Comparison of ENCODE assay signal across 9 mouse cellular contexts in the genomic region with DNA sequence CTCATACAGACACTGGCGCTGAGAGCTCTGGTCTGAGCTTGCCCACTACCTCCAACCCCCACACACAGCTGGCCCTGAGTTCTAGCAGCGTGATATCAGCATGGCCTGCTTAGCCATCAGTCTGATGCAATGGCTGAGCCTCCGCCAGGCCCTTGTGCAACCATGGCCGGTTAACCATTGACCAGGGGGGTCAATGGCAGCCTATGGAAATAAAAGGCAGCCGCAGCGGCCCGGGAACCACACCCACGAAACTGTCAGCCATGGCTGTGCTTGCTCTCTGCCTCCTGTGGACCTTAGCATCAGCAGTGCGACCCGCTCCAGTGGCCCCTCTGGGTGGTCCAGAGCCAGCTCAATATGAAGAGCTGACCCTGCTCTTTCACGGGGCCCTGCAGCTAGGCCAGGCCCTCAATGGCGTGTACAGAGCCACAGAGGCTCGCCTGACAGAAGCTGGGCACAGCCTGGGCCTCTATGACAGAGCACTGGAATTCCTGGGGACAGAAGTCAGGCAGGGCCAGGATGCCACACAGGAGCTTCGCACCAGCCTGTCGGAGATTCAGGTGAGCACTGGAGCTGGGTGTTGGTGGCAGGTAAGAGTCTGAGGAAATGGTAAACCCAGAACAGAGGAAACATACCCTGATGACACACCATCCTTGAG. TPM values are rescaled to one million over a fixed set of nuclear protein-coding genes. Genes with fewer than 3 reads are reported as not detected.
DNase-seq lines count a peak whose midpoint lies in the region; ATAC-seq and TF ChIP-seq lines count a peak whose summit lies in the region.
"Had no signal": no experiment of that assay in that cellular context is flagged by ENCODE, and none has a peak within 500 bp of the region (broad histone marks: within the 10 kb centered on the region; RNA-seq: fewer than 3 reads in every experiment).

TSS of gene Angptl8 (plus strand) at position 253 of the 655 bp plus-strand sequence.

- TF ChIP-seq CTCF in kidney, postnatal 0 days (IDR thresholded peaks at IDR 0.05; ENCODE audit: low read depth) = no peak

- in situ Hi-C loops in ES-E14 (cut with MboI; ENCODE audit: low sequenced_read_pairs in 2 of 2, unreplicated experiment in 2 of 2) = no loop called here

- H3K9me3 ChIP-seq in ES-E14 (ENCODE audit: control insufficient read depth, insufficient read depth, low read depth, low read length) = no peaks in the 10 kb centered on the region
- H3K9me3 ChIP-seq in kidney, postnatal 0 days (replicated peaks; ENCODE audit: low read length) = no peaks in the 10 kb centered on the region
- H3K9me3 ChIP-seq: heart, embryonic 13.5 days had no signal

- H3K4me3 ChIP-seq in ES-E14 (ENCODE audit: insufficient read depth in 1 of 2, low read depth in 1 of 2, low read length in 2 of 2, poor library complexity in 1 of 2, severe bottlenecking in 1 of 2) = no peak within 1 kb of the TSS
- H3K4me3 ChIP-seq in kidney, postnatal 0 days (replicated peaks; ENCODE audit: low read depth, low read length) = 0 out of 2 replicates have a peak within 1 kb of the TSS, but pooled peaks have one; percentile 2
- H3K4me3 ChIP-seq: heart, embryonic 13.5 days had no signal

- H3K4me1 ChIP-seq in ES-E14 (ENCODE audit: control insufficient read depth in 2 of 2, insufficient read depth in 2 of 2, low read length in 2 of 2, poor library complexity in 1 of 2) = peaks cover 3 to 30% of the 10 kb centered on the region in 2 experiments; a peak in 3 of 4 replicates
- no peaks in the 10 kb centered on the region for H3K4me1 ChIP-seq in kidney, postnatal 0 days (replicated peaks; ENCODE audit: insufficient read depth, low read length)
- H3K4me1 ChIP-seq: heart, embryonic 13.5 days had no signal

- H3K4me2 ChIP-seq in kidney, postnatal 0 days (ENCODE audit: low read length) = peak within 1 kb of the TSS; percentile 37
- H3K4me2 ChIP-seq: heart, embryonic 13.5 days had no signal

- H3K27me3 ChIP-seq in kidney, postnatal 0 days (ENCODE audit: insufficient read depth, low read length) = no peaks in the 10 kb centered on the region
- H3K27me3 ChIP-seq: heart, embryonic 13.5 days had no signal

- DNase-seq in ES-E14 (ENCODE audit: low read depth, low spot score) = no peak
- DNase-seq in adrenal gland, postnatal 25 days = peak; percentile 76
- DNase-seq in kidney, postnatal 0 days (ENCODE audit: low spot score) = no peak
- peak; percentile 86 for DNase-seq in lung, postnatal 10 days
- DNase-seq in layer of hippocampus, adult 18-20 months (ENCODE audit: low spot score in 2 of 2) = no peak
- DNase-seq in left cerebral cortex, adult 11 months (ENCODE audit: low spot score) = no peak
- no peak for DNase-seq in thymus, postnatal 14 days
- DNase-seq: embryo, embryonic 11 days had no signal

- WGBS in kidney, postnatal 0 days = 58% methylated on average over 15 of the region's 15 CpGs

- peak within 1 kb of the TSS; percentile 8; the same call in 1 of the 2 replicates for H3K9ac ChIP-seq in ES-E14 (ENCODE audit: insufficient read depth, low read depth, low read length, poor library complexity, severe bottlenecking)
- H3K9ac ChIP-seq in kidney, postnatal 0 days (ENCODE audit: low read depth, low read length) = 0 out of 2 replicates have a peak within 1 kb of the TSS, but pooled peaks have one; percentile 44
- H3K9ac ChIP-seq: heart, embryonic 13.5 days had no signal

- H3K36me3 ChIP-seq in ES-E14 (ENCODE audit: control insufficient read depth, insufficient read depth, low read length, poor library complexity, severe bottlenecking) = peaks cover 81% of the 10 kb centered on the region
- H3K36me3 ChIP-seq in kidney, postnatal 0 days (ENCODE audit: insufficient read depth, low read length) = peaks cover 65% of the 10 kb centered on the region

- no peak within 1 kb of the TSS for H3K27ac ChIP-seq in ES-E14 (ENCODE audit: insufficient read depth, low read depth, low read length, poor library complexity, severe bottlenecking)
- H3K27ac ChIP-seq in kidney, postnatal 0 days = peak within 1 kb of the TSS; percentile 81
- H3K27ac ChIP-seq: heart, embryonic 13.5 days had no signal

- ATAC-seq in kidney, postnatal 0 days (replicated peaks; ENCODE audit: low FRiP score, low read depth) = peak; percentile 78

TF ChIP-seq in ES-E14, 5 proteins besides CTCF, POLR2A, EP300 and RAD21:
- TF ChIP-seq ZC3H11A (IDR thresholded peaks at IDR 0.05; ENCODE audit: borderline replicate concordance, low read depth, low read length) (no peak), CHD2 (IDR thresholded peaks at IDR 0.05; ENCODE audit: low read depth, low read length) (no peak), MAFK (IDR thresholded peaks at IDR 0.05; ENCODE audit: insufficient read depth, low read depth, low read length) (no peak), ZNF384 (IDR thresholded peaks at IDR 0.05; ENCODE audit: low read depth, low read length) (no peak)
TF ChIP-seq in ES-E14: peak in this region for 0.

RNA-seq across cellular contexts. Expression of gene Angptl8, which starts in this region (rescaled TPM):
- 0.48 TPM in 1 of 2 replicates, not detected in the other for total RNA-seq in ES-E14 (2012; rRNA removed)
- total RNA-seq in adrenal gland, postnatal 25 days (2021) = 4.5 and 17.1 TPM in 2 replicates
- 5.6 and 6.1 TPM in 2 replicates for polyA plus RNA-seq in kidney, postnatal 0 days (2015; fragmentation: Nextera tagmentation; extraction: Ambion mirVana)
- total RNA-seq in layer of hippocampus, adult 18-20 months (2021) = not detected

Comparison
In these comparisons a context has a peak if more than half of its experiments do, and no peak if none do; other contexts are left out.
1. DNase-seq: peak in adrenal gland, postnatal 25 days (single experiment) and lung, postnatal 10 days (single experiment); none in ES-E14 (single experiment), kidney, postnatal 0 days (single experiment), layer of hippocampus, adult 18-20 months (0 of 2), left cerebral cortex, adult 11 months (single experiment) and thymus, postnatal 14 days (single experiment).